Mouse (Mus musculus) CD4-positive, CD25-positive, alpha-beta regulatory T cell (primary cell): ENCODE data around the gene Naip1. TPM values are rescaled to one million over a fixed set of nuclear protein-coding genes. Genes with fewer than 3 reads are reported as not detected.

Experiments used
- polyA plus RNA-seq: library from polyadenylated mRNA; unstranded; fragments of 100-300 nt; shearing (Covaris generic); gene quantifications from one replicate; pipeline ENCODE4 v1.2.1, GENCODE M21; 2017

Gene Naip1
- polyA plus RNA-seq = not detected

GRCm38 (mm10) chr13:100452415-100453127, at the start of gene Naip1:
Naip1 (minus strand) TSS chr13:100452869.

DNA sequence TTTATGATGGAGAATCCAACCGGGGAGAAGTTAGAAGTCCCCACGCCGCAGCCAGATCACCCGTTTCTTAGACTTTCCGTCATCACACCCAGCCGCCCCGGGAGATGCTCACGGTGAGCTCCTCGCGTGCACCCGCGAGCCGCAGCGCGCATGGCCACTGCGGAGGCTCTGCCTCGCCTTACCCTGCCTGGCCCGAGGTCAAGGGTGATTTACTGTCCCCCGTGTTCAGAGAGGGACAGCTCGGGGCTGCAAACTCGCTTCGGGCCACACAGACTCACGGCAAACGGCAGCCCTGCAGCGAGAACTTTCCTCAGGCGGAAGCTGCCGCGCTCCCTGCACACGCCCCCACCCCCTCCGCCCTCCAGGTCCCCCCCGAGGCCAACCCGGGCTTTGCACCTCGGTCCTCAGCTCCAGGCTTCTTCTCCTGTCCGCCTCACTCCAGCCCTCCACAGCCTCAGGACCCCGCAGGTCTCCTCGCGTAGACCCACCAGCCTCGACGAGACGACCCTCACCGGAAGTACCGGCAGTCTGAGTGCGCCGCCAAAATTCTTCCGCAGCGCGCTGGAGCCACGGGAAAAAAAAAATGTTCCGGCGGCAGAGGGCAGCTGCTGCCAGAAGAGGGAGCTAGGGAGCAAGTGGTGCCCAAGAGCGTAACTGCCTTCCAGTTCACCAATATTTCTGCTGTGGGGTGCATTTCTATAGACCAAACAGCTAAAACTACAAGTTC, 39.6 kb upstream of the Naip1 start, which contains the start of gene Gtf2h2:
TSS of gene Gtf2h2 (minus strand) at position 519 of the 727 bp plus-strand sequence.

Other genes with a start within 250 kb of the Naip1 start
- 4.7 TPM for gene Naip5, start 206.5 kb downstream of the Naip1 start, polyA plus RNA-seq
- gene Naip6, start 135.2 kb downstream of the Naip1 start, polyA plus RNA-seq = 2.1 TPM
- gene Gtf2h2, start 39.7 kb upstream of the Naip1 start, polyA plus RNA-seq = 54.6 TPM
- gene Ocln, start 99.8 kb upstream of the Naip1 start, polyA plus RNA-seq = 0.95 TPM
- 6.7 TPM for gene Marveld2, start 164.1 kb upstream of the Naip1 start, polyA plus RNA-seq
- gene Ak6, start 198.1 kb upstream of the Naip1 start, polyA plus RNA-seq = 122 TPM
- gene Rad17, start 198.2 kb upstream of the Naip1 start, polyA plus RNA-seq = 24.2 TPM
- gene Taf9, start 198.7 kb upstream of the Naip1 start, polyA plus RNA-seq = 9.4 TPM
- 22.3 TPM for gene Ccdc125, start 216.8 kb upstream of the Naip1 start, polyA plus RNA-seq